Mouse (Mus musculus) kidney, embryonic 14.5 days (tissue): ENCODE results near the gene Myom1. TPM values are rescaled to one million over a fixed set of nuclear protein-coding genes. Genes with fewer than 3 reads are reported as not detected.

Experiments
- ATAC-seq: fragments of 200-750 bp; cut with Nextera tagmentation; 2 replicates; pipeline ENCODE4 v1.8.0; 2017; ENCODE audit warnings: moderate number of reproducible peaks, mild to moderate bottlenecking, moderate TSS enrichment, moderate library complexity; ENCODE audit not compliant: low FRiP score, low TSS enrichment
- H3K27ac ChIP-seq: fragments of 300-500 bp; sonication (generic); 2 replicates; pipeline ENCODE4 v1.5.1; 2014; ENCODE audit warnings: low read depth, mild to moderate bottlenecking, low read length, moderate library complexity, mixed read lengths
- H3K27me3 ChIP-seq: fragments of 300-500 bp; sonication (generic); 2 replicates; pipeline ENCODE4 v1.6.1; 2014; ENCODE audit warnings: mild to moderate bottlenecking, low read length; ENCODE audit not compliant: control insufficient read depth, insufficient read depth
- H3K36me3 ChIP-seq: fragments of 300-500 bp; sonication (generic); 2 replicates; pipeline ENCODE4 v1.6.1; 2014; ENCODE audit warnings: low read length, mixed read lengths; ENCODE audit not compliant: control insufficient read depth, insufficient read depth
- H3K4me1 ChIP-seq: fragments of 300-500 bp; sonication (generic); 2 replicates; pipeline ENCODE4 v1.6.1; 2014; ENCODE audit warnings: low read length, mixed read lengths; ENCODE audit not compliant: control insufficient read depth, insufficient read depth
- H3K4me2 ChIP-seq: fragments of 300-500 bp; sonication (generic); replicated peaks from 2 replicates; pipeline ENCODE4 v1.6.1; 2014; ENCODE audit warnings: low read depth, mild to moderate bottlenecking, low read length
- H3K4me3 ChIP-seq: fragments of 300-500 bp; sonication (generic); 2 replicates; pipeline ENCODE4 v1.5.1; 2014; ENCODE audit warnings: mild to moderate bottlenecking, low read length
- H3K9ac ChIP-seq: fragments of 300-500 bp; sonication (generic); 2 replicates; pipeline ENCODE4 v1.6.1; 2014; ENCODE audit warnings: low read depth, mild to moderate bottlenecking, low read length, moderate library complexity
- H3K9me3 ChIP-seq: fragments of 300-500 bp; sonication (generic); 2 replicates; pipeline ENCODE4 v1.6.1; 2016; ENCODE audit warnings: low read length; ENCODE audit not compliant: control insufficient read depth
- WGBS: fragments of 180-500 bp; shearing (Covaris S2); extraction: QIAGEN DNeasy Blood & Tissue Kit; methylation state at CpG from one replicate; pipeline ENCODE4 v1.1.7; 2014; 5-methylcytosine and 5-hydroxymethylcytosine counted together
- polyA plus RNA-seq: library from polyadenylated mRNA; unstranded; fragments of >200 nt; fragmentation: Nextera tagmentation; extraction: Ambion mirVana; gene quantifications from 2 replicates; pipeline ENCODE4 v1.2.1, GENCODE M21; 2014

Myom1 gene
- polyA plus RNA-seq, 1 experiment from 2014 or later, result 3.6 TPM

DNA sequence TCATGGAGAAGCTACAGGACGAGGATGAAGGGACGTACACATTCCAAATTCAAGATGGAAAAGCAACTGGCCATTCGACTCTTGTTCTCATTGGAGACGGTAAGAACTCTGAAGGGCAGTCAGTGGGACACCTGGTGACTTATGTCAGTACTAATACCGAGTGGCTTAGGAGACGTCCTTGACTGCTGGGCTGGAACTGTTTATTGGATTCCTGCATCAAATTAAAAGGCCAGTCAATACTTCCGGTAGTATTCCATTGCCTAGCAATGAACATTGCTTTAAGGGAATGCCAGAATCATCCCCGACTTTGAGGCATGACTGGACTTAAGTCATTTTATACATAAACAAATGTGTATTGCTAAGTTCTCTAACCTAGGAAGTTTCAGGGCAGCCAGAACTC lies 103.8 kb downstream of the Myom1 start:
- ATAC-seq, result no peak
- WGBS, result 78% methylated on average over 8 of the region's 8 CpGs
- Histone ChIP-seq H3K9ac (no peak overlapping the region), H3K36me3 (no peaks in the 10 kb centered on the region), H3K27me3 (no peaks in the 10 kb centered on the region), H3K4me3 (no peak overlapping the region), H3K9me3 (no peaks in the 10 kb centered on the region), H3K27ac (no peak overlapping the region), H3K4me2 (no peak overlapping the region), H3K4me1 (peaks cover 15% of the 10 kb centered on the region)

DNA sequence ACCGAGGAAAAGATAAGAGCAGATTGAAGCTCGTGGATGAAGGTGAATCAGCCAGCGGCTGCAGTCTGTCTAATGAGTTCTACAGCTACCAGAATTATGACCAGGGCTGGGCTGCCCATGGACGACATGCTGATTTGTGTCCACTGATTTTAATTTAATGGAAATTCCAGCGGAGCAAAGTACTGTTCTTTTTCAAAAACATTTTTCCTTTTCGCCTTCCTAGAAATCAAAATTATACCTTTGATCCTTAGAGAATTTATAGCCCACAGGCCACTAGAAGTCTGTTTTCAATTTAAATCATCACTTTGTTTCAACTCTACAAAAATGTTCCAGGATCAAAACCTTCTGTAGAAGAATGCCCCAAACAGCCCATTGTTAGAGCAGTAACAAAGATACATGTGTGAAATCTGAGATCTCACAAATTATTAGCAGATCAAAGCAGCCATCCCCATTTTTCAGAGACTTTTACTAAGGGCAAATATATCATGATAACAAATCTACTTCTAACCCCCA lies 108.4 kb downstream of the Myom1 start:
- H3K4me2 ChIP-seq, result no peak overlapping the region
- H3K27ac ChIP-seq, result no peak overlapping the region
- H3K4me1 ChIP-seq, result 0 out of 2 replicates have a peak, but pooled peaks cover 6% of the 10 kb centered on the region
- no peaks in the 10 kb centered on the region for H3K9me3 ChIP-seq
- no peak overlapping the region for H3K9ac ChIP-seq
- ATAC-seq, result no peak
- 37% methylated on average over 6 of the region's 6 CpGs for WGBS
- no peaks in the 10 kb centered on the region for H3K27me3 ChIP-seq
- no peaks in the 10 kb centered on the region for H3K36me3 ChIP-seq
- no peak overlapping the region for H3K4me3 ChIP-seq

- Histone ChIP-seq H3K27me3 (no peaks in the 10 kb centered on the region), H3K4me2 (no peak overlapping the region), H3K27ac (no peak overlapping the region), H3K4me3 (no peak overlapping the region), H3K36me3 (no peaks in the 10 kb centered on the region), H3K9me3 (no peaks in the 10 kb centered on the region), H3K4me1 (0 out of 2 replicates have a peak, but pooled peaks cover 6% of the 10 kb centered on the region), H3K9ac (no peak overlapping the region)
- no peak for ATAC-seq
- WGBS, result 81% methylated on average over 3 of the region's 3 CpGs
Measured at GRCm38 (mm10) chr17:71112689-71113088, 110.3 kb downstream of the Myom1 start.

DNA sequence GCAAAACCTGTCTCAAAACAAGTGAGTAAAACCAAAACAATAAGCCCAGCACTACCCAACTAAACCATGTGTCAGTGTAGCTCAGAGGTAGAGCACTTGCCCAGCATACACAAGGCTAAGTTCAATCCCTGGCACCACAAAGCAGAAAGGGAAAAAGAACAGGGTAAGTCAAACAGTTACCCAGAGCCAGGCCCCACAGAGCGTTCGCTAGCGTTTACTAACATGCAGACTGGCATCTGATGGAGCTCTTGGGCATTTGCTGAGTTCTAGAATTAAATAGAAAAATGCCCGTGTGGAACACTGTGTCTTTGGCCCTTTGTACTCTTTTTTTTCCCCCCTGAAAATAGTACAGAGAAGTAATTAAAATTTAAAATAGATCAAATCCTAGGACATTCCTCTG lies 111.8 kb downstream of the Myom1 start:
- WGBS, result 70% methylated on average over 4 of the region's 4 CpGs
- ATAC-seq, result no peak

DNA sequence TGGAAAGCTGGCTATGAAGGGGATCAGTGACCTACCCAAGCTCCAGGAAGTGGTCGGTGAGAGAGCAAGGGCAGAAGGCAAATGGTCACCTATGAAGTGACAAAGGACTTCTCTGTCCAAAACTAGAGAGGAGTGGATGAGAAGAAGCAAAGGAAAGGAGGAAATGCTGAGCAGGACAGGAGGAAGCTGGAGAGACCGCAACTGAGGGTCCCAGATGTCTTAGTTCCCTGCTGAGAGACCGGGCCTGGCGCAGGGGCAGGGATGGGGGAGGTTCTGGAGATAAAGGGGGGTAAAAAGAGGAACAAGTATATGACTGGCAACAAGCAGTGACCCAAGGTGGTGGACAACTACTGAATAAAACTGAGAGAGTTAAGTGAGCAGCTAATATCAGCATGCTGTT lies 115.5 kb downstream of the Myom1 start:
- Histone ChIP-seq H3K4me2 (no peak overlapping the region), H3K36me3 (no peaks in the 10 kb centered on the region), H3K27ac (no peak overlapping the region), H3K9me3 (no peaks in the 10 kb centered on the region), H3K4me1 (peaks cover 5% of the 10 kb centered on the region; the same call in 1 of the 2 replicates), H3K4me3 (no peak overlapping the region), H3K27me3 (no peaks in the 10 kb centered on the region), H3K9ac (no peak overlapping the region)
- no peak for ATAC-seq
- WGBS, result 82% methylated on average over 4 of the region's 4 CpGs

More for the DNA sequence above, 111.8 kb downstream of the Myom1 start:
- H3K27me3 ChIP-seq, result no peaks in the 10 kb centered on the region
- H3K4me2 ChIP-seq, result no peak overlapping the region
- no peak overlapping the region for H3K27ac ChIP-seq
- H3K9ac ChIP-seq, result no peak overlapping the region
- no peak overlapping the region for H3K4me3 ChIP-seq
- no peaks in the 10 kb centered on the region for H3K9me3 ChIP-seq
- 0 out of 2 replicates have a peak, but pooled peaks cover 6% of the 10 kb centered on the region for H3K4me1 ChIP-seq
- H3K36me3 ChIP-seq, result no peaks in the 10 kb centered on the region

- WGBS, result 75% methylated on average over 4 of the region's 4 CpGs
- Histone ChIP-seq H3K9ac (no peak overlapping the region), H3K4me2 (no peak overlapping the region), H3K4me3 (no peak overlapping the region), H3K36me3 (no peaks in the 10 kb centered on the region), H3K4me1 (peaks cover 5% of the 10 kb centered on the region), H3K27me3 (no peaks in the 10 kb centered on the region), H3K27ac (no peak overlapping the region), H3K9me3 (no peaks in the 10 kb centered on the region)
- ATAC-seq, result no peak
Measured at GRCm38 (mm10) chr17:71118607-71119006, 116.2 kb downstream of the Myom1 start.

GRCm38 (mm10) chr17:71120626-71121025 lies 118.2 kb downstream of the Myom1 start:
- H3K9me3 ChIP-seq, result no peaks in the 10 kb centered on the region
- 42% methylated on average over 5 of the region's 6 CpGs for WGBS
- H3K4me2 ChIP-seq, result no peak overlapping the region
- no peak for ATAC-seq
- no peak overlapping the region for H3K27ac ChIP-seq
- no peaks in the 10 kb centered on the region for H3K36me3 ChIP-seq
- peaks cover 14% of the 10 kb centered on the region for H3K4me1 ChIP-seq
- H3K9ac ChIP-seq, result no peak overlapping the region
- no peak overlapping the region for H3K4me3 ChIP-seq
- H3K27me3 ChIP-seq, result no peaks in the 10 kb centered on the region

- no peak overlapping the region for H3K9ac ChIP-seq
- H3K36me3 ChIP-seq, result no peaks in the 10 kb centered on the region
- 82% methylated on average over 8 of the region's 8 CpGs for WGBS
- H3K9me3 ChIP-seq, result no peaks in the 10 kb centered on the region
- H3K27ac ChIP-seq, result no peak overlapping the region
- H3K27me3 ChIP-seq, result no peaks in the 10 kb centered on the region
- ATAC-seq, result no peak
- peaks cover 43% of the 10 kb centered on the region for H3K4me1 ChIP-seq
- H3K4me2 ChIP-seq, result no peak overlapping the region
- H3K4me3 ChIP-seq, result no peak overlapping the region
Measured at GRCm38 (mm10) chr17:71124061-71124670, 121.7 kb downstream of the Myom1 start.

- no peak for ATAC-seq
- Histone ChIP-seq H3K27me3 (no peaks in the 10 kb centered on the region), H3K36me3 (no peaks in the 10 kb centered on the region), H3K4me1 (peaks cover 48% of the 10 kb centered on the region), H3K9ac (no peak overlapping the region), H3K9me3 (no peaks in the 10 kb centered on the region), H3K4me2 (no peak overlapping the region), H3K4me3 (no peak overlapping the region), H3K27ac (peak overlapping the region; percentile 38)
- 67% methylated on average over 1 of the region's 1 CpGs for WGBS
Measured at GRCm38 (mm10) chr17:71124674-71125073, 122.2 kb downstream of the Myom1 start.
